Mouse (Mus musculus): Measurements from ENCODE around the gene Ubr3.
A peak's percentile ranks its signal among the peaks of the same experiment; 100 is the strongest.
"Not testable (repeated sequence)": the region's sequence is repeated elsewhere in the genome, so short reads cannot be mapped to it uniquely, and the experiment has no call there.

Gene Ubr3

DNA sequence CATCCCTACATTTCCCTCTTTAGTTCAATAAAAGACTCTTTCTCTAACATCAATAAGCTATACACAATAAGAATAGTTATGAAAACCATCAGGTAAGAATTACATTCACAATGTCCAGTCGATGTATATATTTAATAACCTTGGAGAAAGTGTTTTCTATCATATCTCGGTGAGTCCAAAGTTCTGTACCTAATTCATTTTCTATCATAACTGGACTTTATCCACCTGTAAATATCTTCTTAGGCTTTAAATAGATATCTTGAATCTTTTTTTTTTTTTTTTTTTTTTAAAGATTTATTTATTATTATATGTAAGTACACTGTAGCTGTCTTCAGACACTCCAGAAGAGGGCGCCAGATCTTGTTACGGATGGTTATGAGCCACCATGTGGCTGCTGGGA is 10.3 kb downstream of the Ubr3 start:
- not testable (repeated sequence) for DNase-seq (ENCODE audit: low spot score in 2 of 2)

GRCm38 (mm10) chr2:69912801-69913200 is 15.8 kb downstream of the Ubr3 start:
- DNase-seq (ENCODE audit: low spot score in 2 of 2): no peak

DNA sequence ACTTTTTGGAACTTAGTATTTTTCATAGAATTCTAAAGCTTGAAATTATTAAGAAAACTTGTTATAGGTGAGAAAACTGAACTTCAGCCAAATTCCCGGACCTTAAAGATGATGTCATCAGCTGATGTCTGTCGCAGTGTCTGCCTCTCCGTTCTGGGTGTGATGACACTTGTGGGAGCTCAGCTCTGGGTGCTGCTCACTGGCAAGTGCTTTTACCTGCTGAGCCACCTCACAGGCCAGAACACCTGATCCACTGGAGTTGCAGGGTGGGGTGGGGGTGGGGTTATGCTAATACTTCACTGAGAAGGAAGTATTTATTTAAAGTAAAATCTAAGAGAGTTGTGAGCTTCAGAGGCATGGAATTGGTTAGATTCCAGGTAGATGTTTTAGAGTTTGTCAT is 20.3 kb downstream of the Ubr3 start:
- no peak for DNase-seq (ENCODE audit: low spot score in 2 of 2)

DNA sequence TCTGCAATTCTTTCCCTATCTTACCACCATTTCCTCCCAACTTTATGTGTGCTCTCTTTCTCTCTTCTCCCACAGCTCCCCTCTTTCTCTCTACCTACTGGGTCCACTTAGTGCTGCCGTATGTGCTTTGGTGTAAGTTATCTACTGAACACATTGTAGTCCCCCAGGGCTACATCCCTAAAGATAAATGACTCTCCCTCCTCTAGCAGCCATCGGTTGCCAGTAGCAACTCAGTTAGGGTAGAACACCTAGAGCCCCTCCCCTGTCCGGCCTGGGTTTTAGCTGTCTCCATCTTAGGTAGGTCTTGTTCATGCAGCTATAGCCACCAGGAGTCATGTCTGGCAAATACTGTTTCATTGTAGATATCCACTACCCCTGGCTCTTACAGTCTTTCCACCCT is 27.9 kb downstream of the Ubr3 start:
- DNase-seq (ENCODE audit: low spot score in 2 of 2): no peak

DNA sequence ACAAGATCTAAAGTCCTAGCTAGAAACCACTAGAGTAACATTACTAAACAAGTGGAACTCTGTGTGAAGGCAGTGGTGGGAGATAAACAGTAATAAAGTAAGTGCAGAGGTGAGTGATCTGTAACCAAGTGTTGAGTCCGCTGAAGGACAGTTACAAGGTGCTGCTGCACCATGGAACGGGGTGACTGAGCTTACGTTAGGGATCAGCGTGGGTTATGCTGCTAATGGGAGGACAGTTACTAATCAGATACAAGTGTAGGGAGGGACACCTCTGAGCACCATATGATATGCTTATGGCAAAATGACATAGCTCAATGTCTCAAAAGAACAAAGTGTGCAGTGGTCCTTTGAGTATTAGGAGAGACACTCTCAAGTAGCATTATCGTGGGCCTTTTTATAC is 39.3 kb downstream of the Ubr3 start:
- no peak for DNase-seq (ENCODE audit: low spot score in 2 of 2)

- no peak for DNase-seq (ENCODE audit: low spot score in 2 of 2)
Measured at GRCm38 (mm10) chr2:69939226-69939625, 42.2 kb downstream of the Ubr3 start.

DNA sequence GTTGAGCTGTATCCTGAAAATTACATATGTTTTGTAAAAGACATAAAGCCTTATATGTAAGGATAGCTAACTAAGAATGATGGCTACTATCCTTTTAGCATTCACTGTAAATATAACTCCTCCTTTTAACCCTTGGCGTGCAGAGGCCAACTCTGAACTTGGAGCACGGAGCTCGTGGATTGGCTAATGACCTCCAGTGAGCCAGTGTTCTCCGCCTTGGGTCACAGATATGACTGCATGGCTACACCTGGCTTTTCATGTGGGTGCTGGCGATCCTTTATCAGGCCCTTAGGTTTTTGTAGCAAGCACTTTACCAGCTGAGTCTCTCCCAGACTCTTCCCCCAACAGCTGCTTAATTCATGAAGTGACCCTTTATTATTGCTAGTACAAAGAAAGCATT is 42.6 kb downstream of the Ubr3 start:
- no peak for DNase-seq (ENCODE audit: low spot score in 2 of 2)

GRCm38 (mm10) chr2:69941391-69942030 is 44.5 kb downstream of the Ubr3 start:
- DNase-seq (ENCODE audit: low spot score in 2 of 2): no peak

DNA sequence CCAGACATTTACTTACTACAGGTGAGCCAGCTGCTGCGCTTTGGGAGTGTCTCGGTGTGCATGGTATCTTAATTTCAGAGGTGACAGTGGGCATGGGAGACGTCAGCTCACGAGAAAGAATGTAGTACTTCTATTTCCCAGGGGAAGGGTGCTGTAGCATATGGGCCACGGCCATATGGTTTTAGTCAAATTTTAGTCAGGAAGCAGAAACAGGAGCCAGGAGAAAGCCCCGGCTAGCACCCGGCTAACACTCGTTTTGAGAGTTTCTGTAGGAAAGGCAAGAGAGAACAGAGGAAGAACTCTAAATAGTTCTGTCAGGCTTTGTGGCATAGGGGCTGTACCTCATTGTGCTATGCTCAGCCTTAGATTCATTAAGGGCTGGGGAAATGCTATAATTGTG is 55.8 kb downstream of the Ubr3 start:
- no peak for DNase-seq (ENCODE audit: low spot score in 2 of 2)

DNA sequence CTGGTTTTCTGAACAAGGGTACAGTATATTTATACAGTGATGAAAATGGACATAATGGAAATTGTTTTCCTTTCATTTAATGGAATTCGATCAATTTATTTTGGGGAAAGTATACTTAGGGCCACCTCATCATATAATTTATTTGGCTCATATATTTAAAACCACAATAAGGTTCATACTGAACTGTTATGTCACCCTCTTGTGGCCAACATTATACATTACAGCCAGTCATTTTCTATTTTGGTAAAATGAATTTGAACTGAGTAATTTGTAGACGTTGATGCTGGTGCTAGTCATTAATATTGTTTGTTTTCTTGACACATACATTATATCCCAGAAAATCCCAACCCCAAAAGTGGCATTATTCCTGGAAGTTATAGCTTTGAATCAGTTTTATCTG is 58.6 kb downstream of the Ubr3 start:
- DNase-seq (ENCODE audit: low spot score in 2 of 2): no peak

DNA sequence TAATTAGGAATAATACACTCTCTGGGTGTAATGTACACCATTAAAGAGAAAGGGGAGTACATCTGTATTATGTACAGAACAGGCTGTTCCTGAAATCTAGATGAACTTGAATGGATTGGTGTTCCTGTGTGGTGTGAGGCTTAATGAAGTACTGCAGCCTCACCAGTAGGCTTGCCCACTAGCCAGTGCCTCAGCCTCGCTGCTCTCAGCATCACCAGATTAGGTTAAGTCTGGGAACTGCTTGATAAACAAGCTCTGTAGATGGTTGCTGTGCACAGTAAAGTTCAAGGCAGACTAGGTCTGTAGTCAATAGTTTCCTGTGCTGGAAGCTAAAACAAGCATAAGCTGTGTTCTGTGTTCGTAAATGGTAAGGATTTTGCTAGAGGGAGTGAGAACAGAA is 60.6 kb downstream of the Ubr3 start:
- DNase-seq (ENCODE audit: low spot score in 2 of 2): no peak

DNA sequence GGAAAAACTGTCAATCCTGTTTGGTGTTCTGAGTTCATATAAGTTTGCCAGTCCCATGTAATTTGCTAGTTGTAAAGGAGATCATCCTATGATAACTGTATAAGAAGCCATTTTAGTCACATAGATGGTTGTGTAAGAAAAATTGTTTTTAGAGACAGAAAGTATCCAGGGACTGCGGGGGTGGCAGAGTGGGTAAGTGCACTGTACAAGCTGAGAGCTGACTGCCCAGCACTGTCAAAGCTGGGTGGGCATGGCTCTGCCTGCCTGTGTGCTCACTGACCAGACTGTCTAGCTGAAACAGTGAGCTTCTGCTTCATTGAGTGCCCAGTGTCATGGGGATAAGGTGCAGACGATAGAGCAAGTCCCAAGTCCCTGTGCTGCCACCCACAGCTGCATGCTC is 77.8 kb downstream of the Ubr3 start:
- peak in 1 of 2 experiments; percentile 14 for DNase-seq (ENCODE audit: low spot score in 2 of 2)

- DNase-seq (ENCODE audit: low spot score in 2 of 2): no peak
Measured at GRCm38 (mm10) chr2:69989224-69989623, 92.2 kb downstream of the Ubr3 start.

GRCm38 (mm10) chr2:69990647-69991046 is 93.6 kb downstream of the Ubr3 start:
- no peak for DNase-seq (ENCODE audit: low spot score in 2 of 2)

- not testable (repeated sequence) for DNase-seq (ENCODE audit: low spot score in 2 of 2)
Measured at GRCm38 (mm10) chr2:69994082-69994736, 97.2 kb downstream of the Ubr3 start.

- DNase-seq (ENCODE audit: low spot score in 2 of 2): no peak
Measured at GRCm38 (mm10) chr2:69994779-69995178, 97.7 kb downstream of the Ubr3 start.

DNA sequence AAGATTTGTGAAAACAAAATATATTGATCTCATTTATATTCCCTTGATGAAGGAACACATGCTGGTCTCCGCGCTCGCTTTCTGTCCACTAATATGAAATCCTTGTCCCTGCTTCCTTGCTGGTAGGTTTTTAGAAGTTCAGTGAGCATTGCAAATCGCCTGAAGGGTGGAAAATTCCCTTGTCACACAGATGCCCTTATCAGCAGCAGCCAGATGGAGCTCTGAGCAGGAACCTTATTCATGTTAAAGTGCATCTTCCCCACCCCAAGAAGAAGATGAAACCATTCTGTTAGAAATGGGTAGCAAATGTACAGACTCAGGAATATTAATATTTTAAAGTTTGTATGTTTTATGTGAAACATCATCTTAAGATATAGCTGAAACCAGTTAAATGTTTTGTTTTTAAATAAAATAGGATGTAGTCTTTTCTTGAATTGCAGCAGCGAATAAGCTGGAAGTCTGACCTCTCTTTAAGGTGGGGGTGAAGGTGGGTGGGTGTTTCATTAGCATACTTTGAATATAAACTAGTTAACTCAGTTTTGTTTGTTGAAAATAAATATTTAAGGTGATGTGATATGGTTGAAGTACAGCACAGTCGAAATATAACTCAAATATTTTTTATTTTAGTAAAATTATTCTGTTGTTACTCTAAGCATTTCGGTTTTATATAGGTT is 102.2 kb downstream of the Ubr3 start:
- DNase-seq (ENCODE audit: low spot score in 2 of 2): no peak

GRCm38 (mm10) chr2:70000316-70000715 is 103.3 kb downstream of the Ubr3 start:
- no peak for DNase-seq (ENCODE audit: low spot score in 2 of 2)

DNA sequence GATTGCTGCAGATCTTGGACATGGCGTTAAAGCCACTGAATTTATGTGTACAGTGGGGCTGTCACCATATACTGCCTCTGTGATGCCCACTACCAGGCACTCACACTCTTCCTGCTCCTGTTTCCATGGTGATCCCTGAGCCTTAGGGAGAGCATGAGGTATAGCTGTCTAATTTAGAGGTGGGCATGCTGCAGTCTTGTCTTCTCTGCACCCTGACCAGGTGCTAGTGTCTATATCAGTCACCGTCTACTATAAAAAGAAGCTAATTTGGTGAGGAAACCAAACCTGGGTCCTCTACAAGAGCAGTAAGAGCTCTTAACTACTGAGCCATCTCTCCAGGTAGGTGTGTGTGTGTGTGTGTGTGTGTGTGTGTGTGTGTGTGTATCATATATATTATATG is 109.4 kb downstream of the Ubr3 start:
- DNase-seq (ENCODE audit: low spot score in 2 of 2): no peak

DNA sequence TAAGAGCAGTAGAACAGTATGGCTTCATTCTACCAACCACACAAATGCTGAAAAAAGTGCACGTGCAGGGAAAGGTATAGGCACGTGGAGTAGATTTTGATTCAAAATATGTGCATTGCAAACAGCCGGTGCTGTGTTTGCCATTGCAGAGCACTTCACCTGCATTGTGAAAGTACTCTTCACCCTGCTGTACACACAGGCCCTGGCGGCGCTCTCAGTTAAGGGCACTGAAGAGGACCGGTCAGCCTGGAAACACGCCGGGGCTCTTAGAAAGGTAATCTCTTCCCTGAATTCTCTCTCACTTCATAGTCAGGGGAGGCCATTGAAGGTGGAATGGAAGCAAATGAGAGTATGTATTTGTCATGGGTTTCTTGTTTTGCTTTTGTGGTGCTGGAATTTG is 115.9 kb downstream of the Ubr3 start:
- DNase-seq (ENCODE audit: low spot score in 2 of 2): no peak

- DNase-seq (ENCODE audit: low spot score in 2 of 2): no peak
Measured at GRCm38 (mm10) chr2:70018236-70018635, 121.2 kb downstream of the Ubr3 start.

DNA sequence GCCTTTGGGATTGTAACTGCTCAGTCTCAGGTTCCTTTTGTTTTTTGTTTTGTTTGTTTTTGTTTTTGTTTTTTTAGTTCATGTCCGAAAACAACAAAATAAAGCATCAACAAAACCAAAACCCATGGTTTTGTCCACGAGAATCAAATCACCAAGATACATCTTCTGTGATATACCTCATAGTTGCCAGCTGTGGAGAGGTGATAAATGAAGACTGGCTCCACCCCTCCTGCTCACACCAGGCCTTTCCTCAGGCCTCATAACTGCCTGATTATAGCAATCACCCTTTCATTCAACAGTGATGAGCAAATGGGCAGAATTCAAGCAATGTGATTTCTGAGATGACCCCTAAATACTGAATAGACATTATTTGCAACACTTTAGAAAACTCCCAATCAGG is 127.4 kb downstream of the Ubr3 start:
- no peak for DNase-seq (ENCODE audit: low spot score in 2 of 2)

DNA sequence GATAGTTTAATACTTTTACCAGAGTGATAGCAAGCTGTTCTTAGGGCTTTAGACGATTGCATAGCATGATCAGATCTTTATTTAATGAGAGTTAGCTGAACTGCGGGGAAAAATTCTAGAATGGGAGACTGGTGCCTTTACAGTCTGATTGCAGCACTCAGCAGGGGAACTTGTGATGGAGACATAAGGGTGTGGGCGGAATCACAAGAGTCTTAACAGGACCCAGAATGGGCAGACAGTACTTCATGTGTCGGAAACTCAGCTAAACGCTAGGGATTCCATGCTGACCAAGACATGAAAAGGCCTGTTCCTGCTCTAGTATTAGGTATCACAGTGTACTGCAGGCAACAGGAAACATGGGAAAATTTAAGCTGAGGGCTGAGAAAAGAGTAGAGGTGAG is 128.7 kb downstream of the Ubr3 start:
- DNase-seq (ENCODE audit: low spot score in 2 of 2): peak; percentile 22 to 30
